Mouse (Mus musculus): Measurements from ENCODE around the gene Churc1.
A peak's percentile ranks its signal among the peaks of the same experiment; 100 is the strongest.
"Not testable (repeated sequence)": the region's sequence is repeated elsewhere in the genome, so short reads cannot be mapped to it uniquely, and the experiment has no call there.

Gene Churc1

GRCm38 (mm10) chr12:76792540-76792939 lies 27.2 kb downstream of the Churc1 start:
- not testable (repeated sequence) for DNase-seq (ENCODE audit: low read depth, low spot score)

- DNase-seq (ENCODE audit: low read depth, low spot score), result no peak
Observed at GRCm38 (mm10) chr12:76795350-76795749, 30.0 kb downstream of the Churc1 start, which contains the start of gene Gpx2. Gene Gpx2 (minus strand): TSS chr12:76795554.

GRCm38 (mm10) chr12:76796938-76797539 lies 31.7 kb downstream of the Churc1 start:
- no peak for DNase-seq (ENCODE audit: low read depth, low spot score)

GRCm38 (mm10) chr12:76798008-76798720 lies 32.8 kb downstream of the Churc1 start:
- DNase-seq (ENCODE audit: low read depth, low spot score), result no peak

- DNase-seq (ENCODE audit: low read depth, low spot score), result no peak
Observed at GRCm38 (mm10) chr12:76803028-76803427, 37.7 kb downstream of the Churc1 start.

- DNase-seq (ENCODE audit: low read depth, low spot score), result peak; percentile 26
Observed at GRCm38 (mm10) chr12:76803700-76804252, 38.4 kb downstream of the Churc1 start.

GRCm38 (mm10) chr12:76805056-76805811 lies 39.9 kb downstream of the Churc1 start:
- no peak for DNase-seq (ENCODE audit: low read depth, low spot score)

GRCm38 (mm10) chr12:76807796-76808195 lies 42.5 kb downstream of the Churc1 start:
- no peak for DNase-seq (ENCODE audit: low read depth, low spot score)

- DNase-seq (ENCODE audit: low read depth, low spot score), result no peak
Observed at GRCm38 (mm10) chr12:76810491-76810890, 45.2 kb downstream of the Churc1 start.

GRCm38 (mm10) chr12:76811006-76811405 lies 45.7 kb downstream of the Churc1 start:
- no peak for DNase-seq (ENCODE audit: low read depth, low spot score)

GRCm38 (mm10) chr12:76813543-76813942 lies 48.2 kb downstream of the Churc1 start:
- no peak for DNase-seq (ENCODE audit: low read depth, low spot score)

GRCm38 (mm10) chr12:76814120-76814519 lies 48.8 kb downstream of the Churc1 start:
- no peak for DNase-seq (ENCODE audit: low read depth, low spot score)

GRCm38 (mm10) chr12:76816720-76817119 lies 51.4 kb downstream of the Churc1 start:
- no peak for DNase-seq (ENCODE audit: low read depth, low spot score)

GRCm38 (mm10) chr12:76817176-76817575 lies 51.8 kb downstream of the Churc1 start:
- DNase-seq (ENCODE audit: low read depth, low spot score), result no peak

GRCm38 (mm10) chr12:76818120-76818519 lies 52.8 kb downstream of the Churc1 start:
- no peak for DNase-seq (ENCODE audit: low read depth, low spot score)

GRCm38 (mm10) chr12:76818908-76819307 lies 53.6 kb downstream of the Churc1 start:
- DNase-seq (ENCODE audit: low read depth, low spot score), result no peak

- DNase-seq (ENCODE audit: low read depth, low spot score), result no peak
Observed at GRCm38 (mm10) chr12:76819816-76820215, 54.5 kb downstream of the Churc1 start.

- no peak for DNase-seq (ENCODE audit: low read depth, low spot score)
Observed at GRCm38 (mm10) chr12:76820615-76821014, 55.3 kb downstream of the Churc1 start.

GRCm38 (mm10) chr12:76822002-76822650 lies 56.8 kb downstream of the Churc1 start:
- no peak for DNase-seq (ENCODE audit: low read depth, low spot score)

GRCm38 (mm10) chr12:76822651-76823041 lies 57.3 kb downstream of the Churc1 start, which contains the start of gene Rab15:
Gene Rab15 (minus strand): TSS chr12:76822908.
- DNase-seq (ENCODE audit: low read depth, low spot score), result no peak

- no peak for DNase-seq (ENCODE audit: low read depth, low spot score)
Observed at GRCm38 (mm10) chr12:76825283-76825682, 59.9 kb downstream of the Churc1 start.

- DNase-seq (ENCODE audit: low read depth, low spot score), result peak; percentile 36
Observed at GRCm38 (mm10) chr12:76832704-76833103, 67.4 kb downstream of the Churc1 start.
